ENCODE assay signal across 23 mouse cellular contexts in genomic region chr1:181510855-181511254, GRCm38 (mm10). TPM values are rescaled to one million over a fixed set of nuclear protein-coding genes. Genes with fewer than 3 reads are reported as not detected.
A peak's percentile ranks its signal among the peaks of the same experiment; 100 is the strongest.
DNase-seq lines count a peak whose midpoint lies in the region; ATAC-seq and TF ChIP-seq lines count a peak whose summit lies in the region.
"Not testable (repeated sequence)": the region's sequence is repeated elsewhere in the genome, so short reads cannot be mapped to it uniquely, and the experiment has no call there.
"Had no signal": no experiment of that assay in that cellular context is flagged by ENCODE, and none has a peak within 500 bp of the region (broad histone marks: within the 10 kb centered on the region; RNA-seq: fewer than 3 reads in every experiment).

No protein-coding gene starts in this region.

- not testable (repeated sequence) for H3K9ac ChIP-seq in forebrain, postnatal 0 days; heart, embryonic 13.5 days; heart, embryonic 16.5 days (ENCODE audit: low read length)

- H3K9me3 ChIP-seq in E14TG2a.4 (ENCODE audit: low read length); forebrain, postnatal 0 days (ENCODE audit: low read length); heart, embryonic 10.5 days; heart, embryonic 13.5 days; heart, embryonic 16.5 days (replicated peaks; ENCODE audit: control insufficient read depth, low read length): not testable (repeated sequence)

- peak; percentile 23 for DNase-seq in brain, adult 2 months (ENCODE audit: low read depth, low spot score)
- DNase-seq in forebrain, postnatal 0 days: not testable (repeated sequence)
- DNase-seq in heart, embryonic 10.5 days (ENCODE audit: low spot score): peak; percentile 27
- DNase-seq in right cerebral cortex, adult 18-20 months: peak; percentile 6

- 61% methylated on average over 11 of the region's 11 CpGs for WGBS in forebrain, postnatal 0 days
- WGBS in heart, embryonic 10.5 days: 62% methylated on average over 11 of the region's 11 CpGs
- WGBS in heart, embryonic 13.5 days: 52% methylated on average over 11 of the region's 11 CpGs
- WGBS in heart, embryonic 16.5 days: 56% methylated on average over 11 of the region's 11 CpGs

- peaks cover 13% of the 10 kb centered on the region for H3K27me3 ChIP-seq in E14TG2a.4 (ENCODE audit: insufficient read depth, low read length)
- not testable (repeated sequence) for H3K27me3 ChIP-seq in forebrain, postnatal 0 days (ENCODE audit: insufficient read depth, low read length); heart, embryonic 10.5 days (ENCODE audit: insufficient read depth, poor library complexity, severe bottlenecking); heart, embryonic 13.5 days (replicated peaks); heart, embryonic 16.5 days (ENCODE audit: control insufficient read depth, insufficient read depth, low read length)

- H3K4me3 ChIP-seq in E14TG2a.4 (replicated peaks; ENCODE audit: low read length): peak overlapping the region; percentile 46; the same call in 1 of the 2 replicates
- H3K4me3 ChIP-seq in forebrain, postnatal 0 days (ENCODE audit: low read depth, low read length); heart, embryonic 10.5 days; heart, embryonic 13.5 days; heart, embryonic 16.5 days (ENCODE audit: low read length): not testable (repeated sequence)

- 0 out of 2 replicates have a peak overlapping the region, but pooled peaks have one; percentile 16 for H3K27ac ChIP-seq in forebrain, postnatal 0 days (ENCODE audit: low read depth, low read length)
- H3K27ac ChIP-seq in heart, embryonic 10.5 days; heart, embryonic 13.5 days (replicated peaks); heart, embryonic 16.5 days (ENCODE audit: low read length): not testable (repeated sequence)

- not testable (repeated sequence) for ATAC-seq in forebrain, postnatal 0 days; heart, embryonic 13.5 days (ENCODE audit: extremely low read depth, insufficient number of reproducible peaks, low FRiP score, low TSS enrichment); heart, embryonic 16.5 days (replicated peaks; ENCODE audit: extremely low read depth, insufficient read depth, low FRiP score)

- not testable (repeated sequence) for H3K36me3 ChIP-seq in E14TG2a.4 (ENCODE audit: insufficient read depth, low read length); forebrain, postnatal 0 days (ENCODE audit: insufficient read depth); heart, embryonic 10.5 days; heart, embryonic 13.5 days; heart, embryonic 16.5 days (ENCODE audit: control insufficient read depth, insufficient read depth)

- peaks cover 11% of the 10 kb centered on the region for H3K4me1 ChIP-seq in E14TG2a.4 (replicated peaks; ENCODE audit: low read depth, low read length)
- H3K4me1 ChIP-seq in forebrain, postnatal 0 days (ENCODE audit: insufficient read depth); heart, embryonic 10.5 days; heart, embryonic 13.5 days; heart, embryonic 16.5 days (ENCODE audit: control insufficient read depth, insufficient read depth, low read length): not testable (repeated sequence)

- TF ChIP-seq CTCF in E14TG2a.4 (conservative IDR thresholded peaks at IDR 0.05; ENCODE audit: low read length); forebrain, postnatal 0 days (IDR thresholded peaks at IDR 0.05; ENCODE audit: low read depth): not testable (repeated sequence)

- peak overlapping the region; percentile 13; the same call in 1 of the 2 replicates for H3K4me2 ChIP-seq in forebrain, postnatal 0 days (ENCODE audit: low read depth)
- H3K4me2 ChIP-seq in heart, embryonic 13.5 days: peak overlapping the region; percentile 34
- H3K4me2 ChIP-seq in heart, embryonic 16.5 days (ENCODE audit: low read depth, low read length): peak overlapping the region; percentile 23

RNA-seq across cellular contexts. Expression of gene Ccdc121, which starts 0.4 kb away (rescaled TPM):
- total RNA-seq in forebrain, postnatal 0 days (2014; rRNA removed): 0.38 and 0.54 TPM in 2 replicates
- 0.33 and 0.51 TPM in 2 replicates for polyA plus RNA-seq in forebrain, postnatal 0 days (2015; fragmentation: Nextera tagmentation; extraction: Ambion mirVana)
- polyA plus RNA-seq in heart, embryonic 10.5 days (2016; fragmentation: Nextera tagmentation; extraction: Ambion mirVana): 0.15 TPM in 1 of 2 replicates, not detected in the other
- 0.20 and 0.28 TPM in 2 replicates for polyA plus RNA-seq in heart, embryonic 13.5 days (2015; fragmentation: Nextera tagmentation; extraction: Ambion mirVana)
- 0.16 and 0.25 TPM in 2 replicates for polyA plus RNA-seq in heart, embryonic 16.5 days (2015; fragmentation: Nextera tagmentation; extraction: Ambion mirVana)
- total RNA-seq: adrenal gland, postnatal 25 days; common myeloid progenitor, adult 5-6 weeks; gastrocnemius, adult 2 months; gastrocnemius, postnatal 14 days; gastrocnemius, postnatal 4 days; heart, adult 18-20 months; heart, postnatal 25 days; hematopoietic stem cell, adult 5-6 weeks; MEL had no signal
- polyA plus RNA-seq: activated CD4-positive, CD25-positive, alpha-beta regulatory T cell, adult 4 months; forebrain, embryonic 11.5 days; hindbrain, embryonic 12.5 days; hindbrain, embryonic 15.5 days; intestine, embryonic 14.5 days; intestine, postnatal 0 days; kidney, adult 2 months had no signal
